12 mouse cellular contexts compared by ENCODE assay signal in genomic region chr14:23902636-23903279, GRCm38 (mm10).
A peak's percentile ranks its signal among the peaks of the same experiment; 100 is the strongest.
DNase-seq lines count a peak whose midpoint lies in the region; ATAC-seq and TF ChIP-seq lines count a peak whose summit lies in the region.
"Had no signal": no experiment of that assay in that cellular context is flagged by ENCODE, and none has a peak within 500 bp of the region (broad histone marks: within the 10 kb centered on the region; RNA-seq: fewer than 3 reads in every experiment).

No protein-coding gene starts in this region.

- no peaks in the 10 kb centered on the region for H3K27me3 ChIP-seq in embryonic facial prominence, embryonic 13.5 days
- no peaks in the 10 kb centered on the region for H3K27me3 ChIP-seq in hindbrain, embryonic 13.5 days
- H3K27me3 ChIP-seq in midbrain, postnatal 0 days (ENCODE audit: insufficient read depth, low read length), result no peaks in the 10 kb centered on the region

- TF ChIP-seq CTCF in midbrain, postnatal 0 days (IDR thresholded peaks at IDR 0.05), result no peak

- H3K4me3 ChIP-seq in embryonic facial prominence, embryonic 13.5 days, result no peak overlapping the region
- H3K4me3 ChIP-seq in hindbrain, embryonic 13.5 days, result no peak overlapping the region
- no peak overlapping the region for H3K4me3 ChIP-seq in midbrain, postnatal 0 days (ENCODE audit: low read depth, low read length)

- H3K27ac ChIP-seq in embryonic facial prominence, embryonic 13.5 days, result peak overlapping the region; percentile 71
- H3K27ac ChIP-seq in hindbrain, embryonic 13.5 days, result peak overlapping the region; percentile 78
- H3K27ac ChIP-seq in midbrain, postnatal 0 days (ENCODE audit: low read depth, low read length), result 0 out of 2 replicates have a peak overlapping the region, but pooled peaks have one; percentile 34

- no peak overlapping the region for H3K4me2 ChIP-seq in embryonic facial prominence, embryonic 13.5 days
- no peak overlapping the region for H3K4me2 ChIP-seq in hindbrain, embryonic 13.5 days
- H3K4me2 ChIP-seq in midbrain, postnatal 0 days (ENCODE audit: low read depth, low read length, poor library complexity, severe bottlenecking), result no peak overlapping the region; the same call in 1 of the 2 replicates

- no peaks in the 10 kb centered on the region for H3K9me3 ChIP-seq in embryonic facial prominence, embryonic 13.5 days
- H3K9me3 ChIP-seq in hindbrain, embryonic 13.5 days, result no peaks in the 10 kb centered on the region
- no peaks in the 10 kb centered on the region for H3K9me3 ChIP-seq in midbrain, postnatal 0 days (ENCODE audit: low read length)

- 0 out of 2 replicates have a peak overlapping the region, but pooled peaks have one; percentile 3 for H3K9ac ChIP-seq in embryonic facial prominence, embryonic 13.5 days
- H3K9ac ChIP-seq in hindbrain, embryonic 13.5 days, result 0 out of 2 replicates have a peak overlapping the region, but pooled peaks have one; percentile 29
- no peak overlapping the region for H3K9ac ChIP-seq in midbrain, postnatal 0 days (replicated peaks; ENCODE audit: low read length, poor library complexity, severe bottlenecking)

- H3K36me3 ChIP-seq in embryonic facial prominence, embryonic 13.5 days, result no peaks in the 10 kb centered on the region
- H3K36me3 ChIP-seq in hindbrain, embryonic 13.5 days, result no peaks in the 10 kb centered on the region
- H3K36me3 ChIP-seq in midbrain, postnatal 0 days (ENCODE audit: insufficient read depth, low read length), result no peaks in the 10 kb centered on the region

- 0 out of 2 replicates have a peak, but pooled peaks have one; percentile 32 for ATAC-seq in embryonic facial prominence, embryonic 13.5 days (ENCODE audit: insufficient number of reproducible peaks, insufficient read depth, low FRiP score, low TSS enrichment, low read depth)
- ATAC-seq in hindbrain, embryonic 13.5 days (ENCODE audit: low FRiP score), result peak; percentile 71
- ATAC-seq in midbrain, postnatal 0 days (ENCODE audit: low FRiP score), result 0 out of 2 replicates have a peak, but pooled peaks have one; percentile 31
- ATAC-seq: Patski had no signal

- H3K4me1 ChIP-seq in embryonic facial prominence, embryonic 13.5 days, result peaks cover 15% of the 10 kb centered on the region
- peaks cover 29% of the 10 kb centered on the region for H3K4me1 ChIP-seq in hindbrain, embryonic 13.5 days (replicated peaks)
- H3K4me1 ChIP-seq in midbrain, postnatal 0 days (ENCODE audit: insufficient read depth, low read length), result no peaks in the 10 kb centered on the region

- peak; percentile 71 for DNase-seq in brain, adult 2 months (ENCODE audit: low read depth, low spot score)
- peak; percentile 56 for DNase-seq in midbrain, postnatal 0 days (ENCODE audit: low spot score)
- DNase-seq in frontal cortex, postnatal 25 days (ENCODE audit: low spot score in 2 of 2), result no peak
- no peak for DNase-seq in thymus, postnatal 10 days (ENCODE audit: low spot score in 2 of 2)
- no peak for DNase-seq in left cerebral cortex, adult 9 months (ENCODE audit: low spot score in 2 of 2)
- DNase-seq: cerebellum, adult 9-10 months; kidney, postnatal 10 days; lung, adult 18-20 months; thymus, adult 2 months had no signal

- 12% methylated on average over 10 of the region's 10 CpGs for WGBS in embryonic facial prominence, embryonic 13.5 days
- 29% methylated on average over 10 of the region's 10 CpGs for WGBS in hindbrain, embryonic 13.5 days
- 19% methylated on average over 10 of the region's 10 CpGs for WGBS in midbrain, postnatal 0 days

Comparison
In these comparisons a context has a peak if more than half of its experiments do, and no peak if none do; other contexts are left out.
1. DNase-seq: peak in brain, adult 2 months (single experiment) and midbrain, postnatal 0 days (single experiment); none in frontal cortex, postnatal 25 days (0 of 2), thymus, postnatal 10 days (0 of 2) and left cerebral cortex, adult 9 months (0 of 2).
2. Peak in every context shown above with its lines, with median percentiles within 50 percentile points of each other: ATAC-seq and H3K27ac ChIP-seq.